Mouse (Mus musculus) kidney, postnatal 14 days (tissue): ENCODE measurements around the gene Galntl6.
"Not testable (repeated sequence)": the region's sequence is repeated elsewhere in the genome, so short reads cannot be mapped to it uniquely, and the experiment has no call there.

Source experiments
- DNase-seq: peaks from one replicate; pipeline ENCODE4 v3.0.0; 2022; ENCODE audit warnings: mixed read lengths

The Galntl6 gene

DNA sequence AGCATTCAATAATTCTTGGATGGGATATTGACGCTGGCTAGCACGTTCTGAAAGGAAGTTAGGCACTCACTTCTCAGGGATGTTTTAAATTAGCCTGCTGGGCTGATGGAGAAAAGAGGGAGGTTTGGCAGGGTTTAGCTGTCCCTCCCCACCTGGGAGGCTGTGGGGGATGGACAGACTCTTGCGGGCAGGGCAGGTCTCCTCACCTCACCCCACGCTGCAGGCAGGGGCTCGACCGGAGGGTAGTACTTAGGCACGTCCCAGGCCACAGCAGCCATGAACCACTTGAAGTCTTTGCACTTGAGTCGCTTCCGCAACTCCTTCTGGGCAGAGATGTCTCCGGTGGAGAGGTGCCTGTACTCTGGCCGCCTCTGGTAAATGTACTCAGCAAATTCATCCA, 1075.5 kb downstream of the Galntl6 start:
- DNase-seq: no peak

- no peak for DNase-seq
Observed at GRCm38 (mm10) chr8:57836201-57836883, 1076.1 kb downstream of the Galntl6 start.

DNA sequence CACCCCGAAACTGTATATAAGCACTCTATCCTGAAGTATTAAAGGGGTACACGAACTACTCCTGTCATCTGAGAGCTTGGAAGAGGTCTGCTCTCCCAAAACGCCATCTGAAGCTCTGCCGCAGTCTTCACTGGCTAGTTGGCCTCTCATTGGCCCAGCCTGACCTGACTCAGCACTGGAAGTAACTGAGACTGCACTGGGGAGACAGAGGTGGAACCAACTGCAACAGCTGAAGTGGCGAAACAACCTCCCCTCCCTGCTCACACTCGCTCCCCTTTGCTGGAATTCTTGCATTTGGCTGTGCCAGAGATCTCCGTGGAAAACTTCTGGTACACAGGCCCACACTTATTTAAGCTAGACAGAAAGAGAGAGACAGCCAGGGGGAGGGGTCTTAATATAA, 1089.3 kb downstream of the Galntl6 start:
- DNase-seq: no peak

GRCm38 (mm10) chr8:57816034-57816433, 1096.4 kb downstream of the Galntl6 start:
- DNase-seq: no peak

- DNase-seq: no peak
Observed at GRCm38 (mm10) chr8:57807060-57807459, 1105.4 kb downstream of the Galntl6 start.

- DNase-seq: no peak
Observed at GRCm38 (mm10) chr8:57805094-57805493, 1107.3 kb downstream of the Galntl6 start.

DNA sequence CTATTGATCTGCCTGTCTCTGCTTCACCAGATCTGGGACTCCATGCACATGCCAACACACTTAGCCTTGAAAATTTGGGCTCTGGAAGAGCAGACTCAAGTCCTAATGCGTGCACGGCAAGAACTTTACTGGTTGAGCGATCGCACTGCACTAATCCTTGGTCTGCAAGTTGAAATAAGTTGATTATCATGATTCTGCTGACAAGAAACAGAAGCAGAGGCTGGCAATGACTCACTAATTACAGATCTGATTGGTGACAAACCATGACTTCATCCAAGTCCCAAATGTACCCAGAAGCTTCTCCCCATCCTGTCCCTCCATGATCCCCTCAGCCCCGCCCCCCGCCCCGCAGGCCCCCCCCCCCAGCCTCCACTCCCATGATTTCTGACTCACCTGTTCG, 1108.6 kb downstream of the Galntl6 start:
- DNase-seq: no peak

- DNase-seq: peak; percentile 14
Observed at GRCm38 (mm10) chr8:57801197-57801596, 1111.2 kb downstream of the Galntl6 start.

DNA sequence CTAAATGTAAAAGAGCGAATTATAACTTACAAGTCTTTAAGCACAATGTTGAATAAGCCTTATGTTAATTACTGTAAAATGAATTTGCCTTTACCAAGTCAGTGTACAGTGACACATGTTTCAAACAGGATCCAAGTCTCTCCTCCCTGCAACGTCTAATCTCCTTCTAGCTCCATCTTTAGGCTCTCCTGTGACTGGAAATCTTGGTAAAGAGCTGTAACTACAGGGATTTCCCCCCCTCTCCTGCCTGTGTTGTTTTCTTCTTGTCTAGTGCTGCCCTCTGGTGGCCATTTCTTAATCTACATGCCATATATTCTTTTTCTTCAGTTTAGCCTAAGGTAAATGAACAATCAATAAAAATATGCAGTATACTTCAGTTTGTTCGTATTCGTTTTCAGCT, 1112.1 kb downstream of the Galntl6 start:
- DNase-seq: peak; percentile 85

DNA sequence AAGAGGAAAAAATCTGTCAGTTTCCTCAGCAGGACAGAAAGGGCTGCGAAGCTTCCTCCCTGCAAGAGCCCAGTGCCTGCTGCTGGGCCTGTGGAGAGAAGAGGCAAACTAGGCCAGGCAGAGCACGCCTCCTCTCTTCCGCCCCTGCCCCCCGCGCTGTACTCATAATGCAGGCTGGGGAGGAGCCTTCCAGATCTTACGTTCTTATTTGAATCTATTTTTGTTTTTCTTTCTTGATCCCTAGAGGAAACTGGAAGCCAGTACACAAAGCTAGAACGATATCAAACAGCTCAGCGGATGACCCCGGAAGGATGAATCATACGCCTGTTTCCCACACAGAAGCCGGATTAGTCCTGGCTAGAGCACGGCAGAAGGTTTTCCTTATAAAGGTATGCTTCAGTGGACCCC, 1112.6 kb downstream of the Galntl6 start:
- peak; percentile 57 for DNase-seq

- no peak for DNase-seq
Observed at GRCm38 (mm10) chr8:57793455-57793854, 1119.0 kb downstream of the Galntl6 start.

GRCm38 (mm10) chr8:57792246-57792645, 1120.2 kb downstream of the Galntl6 start:
- DNase-seq: no peak

- DNase-seq: peak; percentile 56
Observed at GRCm38 (mm10) chr8:57791309-57791721, 1121.1 kb downstream of the Galntl6 start.

- no peak for DNase-seq
Observed at GRCm38 (mm10) chr8:57779551-57779950, 1132.9 kb downstream of the Galntl6 start.

GRCm38 (mm10) chr8:57777988-57778721, 1134.3 kb downstream of the Galntl6 start:
- no peak for DNase-seq

- peak; percentile 37 for DNase-seq
Observed at GRCm38 (mm10) chr8:57776723-57777122, 1135.7 kb downstream of the Galntl6 start.

GRCm38 (mm10) chr8:57772732-57773265, 1139.6 kb downstream of the Galntl6 start:
- no peak for DNase-seq

GRCm38 (mm10) chr8:57767541-57767940, 1144.9 kb downstream of the Galntl6 start:
- DNase-seq: no peak

- no peak for DNase-seq
Observed at GRCm38 (mm10) chr8:57766471-57767065, 1145.9 kb downstream of the Galntl6 start.

GRCm38 (mm10) chr8:57765726-57766351, 1146.6 kb downstream of the Galntl6 start:
- DNase-seq: no peak

GRCm38 (mm10) chr8:57765192-57765591, 1147.2 kb downstream of the Galntl6 start:
- DNase-seq: no peak

DNA sequence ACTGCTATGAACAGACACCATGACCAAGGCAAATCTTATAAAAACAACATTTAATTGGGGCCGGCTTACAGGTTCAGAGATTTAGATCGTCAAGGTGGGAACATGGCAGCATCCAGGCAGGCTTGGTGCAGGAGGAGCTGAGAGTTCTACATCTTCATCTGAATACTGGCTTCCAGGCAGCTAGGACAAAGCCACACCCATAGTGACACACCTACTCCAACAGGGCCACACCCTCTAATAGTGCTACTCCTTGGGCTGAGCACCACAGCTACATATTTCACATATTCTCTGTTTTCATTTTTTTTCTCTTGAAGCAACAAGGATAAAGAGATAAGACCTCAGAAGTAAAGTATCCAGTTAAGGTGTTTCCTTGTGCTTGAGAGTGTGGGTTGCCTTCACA, 1149.8 kb downstream of the Galntl6 start:
- not testable (repeated sequence) for DNase-seq

DNA sequence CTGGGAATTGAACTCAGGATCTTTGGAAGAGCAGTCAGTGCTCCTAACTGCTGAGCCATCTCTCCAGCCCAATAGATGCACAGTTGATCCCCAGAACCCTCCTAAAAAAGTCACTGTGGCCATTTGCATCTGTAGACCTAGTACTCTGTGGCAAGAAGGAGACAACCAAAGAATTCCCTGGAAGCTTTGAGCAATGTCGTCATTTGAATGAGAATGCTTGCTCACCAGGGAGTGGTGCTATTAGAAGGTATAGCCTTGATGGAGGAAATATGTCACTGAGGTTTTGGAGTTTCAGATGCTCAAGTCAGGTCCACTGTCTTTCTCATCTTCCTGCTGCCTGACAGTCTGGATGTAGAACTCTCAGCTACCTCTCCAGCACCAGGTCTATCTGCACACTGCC, 1151.5 kb downstream of the Galntl6 start:
- DNase-seq: no peak
